Mouse (Mus musculus) thymus, postnatal 10 days (tissue): ENCODE measurements around the gene Clk3.
A peak's percentile ranks its signal among the peaks of the same experiment; 100 is the strongest.

Source experiments
- DNase-seq, 2 experiments: peaks; one replicate each; pipeline ENCODE4 v3.0.0; 2021; ENCODE audit warnings: low spot score in 2 of 2

Gene Clk3

GRCm38 (mm10) chr9:57770214-57770613, 4.6 kb upstream of the Clk3 start:
- no peak for DNase-seq

DNA sequence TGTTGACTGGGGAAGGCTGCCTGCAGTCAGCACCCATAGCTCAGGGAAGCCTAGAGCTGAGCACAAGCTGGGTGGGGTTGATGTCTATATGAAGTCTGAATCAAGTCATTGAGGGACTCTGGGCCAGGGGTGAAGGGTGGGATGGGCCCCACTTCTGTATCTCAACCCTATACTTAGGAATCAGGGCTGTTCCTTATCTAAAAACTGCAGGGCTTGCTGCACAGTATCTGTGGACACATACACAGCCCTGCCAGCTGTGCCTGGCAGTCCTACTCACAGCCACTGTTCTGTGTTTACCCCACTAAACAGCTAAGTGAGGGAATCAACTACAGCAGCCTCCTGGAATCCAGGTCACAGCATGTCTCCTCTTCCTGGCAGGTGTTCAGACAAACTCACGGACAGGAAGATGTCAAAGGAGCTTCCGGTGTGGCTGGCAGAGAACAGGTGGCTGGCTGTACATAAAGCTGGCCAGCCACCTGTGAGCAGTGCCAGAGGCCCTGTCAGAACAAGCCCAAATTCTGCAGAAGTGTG, 3.9 kb upstream of the Clk3 start:
- DNase-seq = peak; percentile 78 to 85

- no peak for DNase-seq
Observed at GRCm38 (mm10) chr9:57767231-57767630, 1.6 kb upstream of the Clk3 start.

DNA sequence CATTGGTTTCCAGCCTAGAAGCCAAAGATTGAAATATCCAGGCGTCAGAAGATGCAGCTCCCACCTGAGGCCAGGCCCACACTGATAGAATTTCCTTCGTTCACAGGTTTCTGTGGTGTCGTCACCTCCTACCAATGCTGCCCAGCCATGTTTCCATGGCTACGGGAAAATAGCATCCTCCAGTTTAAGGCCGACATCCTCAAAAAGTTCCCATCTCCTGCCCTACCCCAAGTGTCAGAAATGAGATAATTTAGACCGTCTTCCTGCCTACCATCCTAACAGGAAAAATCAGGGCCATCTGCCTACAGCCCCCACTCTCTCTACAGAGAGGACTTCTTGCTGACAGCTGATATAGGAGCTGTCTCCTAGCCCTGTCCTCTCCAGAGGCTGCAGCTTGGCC, 771 bp upstream of the Clk3 start:
- no peak for DNase-seq

- peak; percentile 92 to 95 for DNase-seq
Observed at GRCm38 (mm10) chr9:57764974-57765363, 691 bp downstream of the Clk3 start.

DNA sequence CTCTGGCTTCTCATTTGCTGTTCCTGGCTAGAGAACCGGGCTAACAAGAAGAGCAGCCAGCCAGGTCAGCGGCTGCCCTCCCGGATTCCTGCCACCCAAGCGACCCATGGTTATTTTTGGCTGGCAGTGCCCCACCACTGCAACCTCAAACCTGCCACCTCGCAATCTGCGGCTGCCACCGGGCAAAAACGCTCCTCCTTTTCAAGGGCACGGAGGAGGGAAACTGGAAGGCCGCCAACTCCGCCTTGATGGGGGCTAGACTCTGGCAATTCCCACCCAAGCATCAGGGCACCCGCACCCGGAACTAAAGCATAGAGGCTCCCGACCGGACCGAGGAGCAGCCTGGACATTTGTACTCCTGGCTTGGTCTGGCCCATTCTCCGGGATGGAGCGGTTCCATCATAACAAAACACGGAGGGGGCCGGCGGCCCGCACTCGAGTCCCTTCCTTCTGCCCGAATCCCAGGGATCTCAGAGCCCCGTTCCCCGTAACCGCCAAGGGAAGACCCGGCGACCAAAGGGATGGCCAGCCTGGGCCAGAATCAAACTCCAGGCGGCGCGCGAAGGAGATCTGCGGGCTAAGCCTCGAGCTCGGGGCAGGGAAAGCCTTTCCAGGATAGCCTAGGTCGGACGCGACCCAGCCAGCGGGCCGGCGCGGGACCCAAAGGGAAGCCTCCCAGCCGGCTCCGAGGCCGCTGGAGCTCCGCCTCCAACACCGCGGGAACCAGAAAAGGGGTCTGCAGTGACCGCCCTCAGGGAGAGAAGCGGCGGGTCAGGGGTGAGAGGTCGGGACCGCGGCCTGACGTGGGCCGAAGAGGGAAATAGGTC, 1.3 kb downstream of the Clk3 start:
- DNase-seq = peak; percentile 57 to 62

GRCm38 (mm10) chr9:57762563-57762991, 3.1 kb downstream of the Clk3 start:
- peak in 1 of 2 experiments; percentile 48 for DNase-seq

- peak; percentile 65 to 68 for DNase-seq
Observed at GRCm38 (mm10) chr9:57761563-57762551, 3.8 kb downstream of the Clk3 start.

GRCm38 (mm10) chr9:57760416-57761146, 5.1 kb downstream of the Clk3 start:
- no peak for DNase-seq

DNA sequence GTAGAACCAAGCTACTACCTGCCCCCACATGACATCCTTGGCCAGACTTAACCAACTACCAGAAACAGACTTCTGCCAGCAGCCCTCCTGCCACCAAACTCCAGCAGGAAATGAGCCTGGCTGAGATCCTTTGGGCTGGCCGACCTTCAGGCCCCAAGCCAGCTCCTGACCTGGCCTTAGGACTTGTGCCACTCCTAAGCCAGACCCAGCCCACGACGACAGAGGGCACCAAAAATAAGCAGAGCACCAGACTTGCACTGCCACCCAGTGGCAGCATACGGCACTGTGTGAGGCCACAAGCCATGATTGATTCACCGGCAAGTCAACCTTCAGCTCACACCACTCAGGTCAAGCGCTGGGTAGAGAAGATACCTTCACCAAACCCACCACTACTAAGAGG, 6.4 kb downstream of the Clk3 start:
- peak in 1 of 2 experiments; percentile 67 for DNase-seq

DNA sequence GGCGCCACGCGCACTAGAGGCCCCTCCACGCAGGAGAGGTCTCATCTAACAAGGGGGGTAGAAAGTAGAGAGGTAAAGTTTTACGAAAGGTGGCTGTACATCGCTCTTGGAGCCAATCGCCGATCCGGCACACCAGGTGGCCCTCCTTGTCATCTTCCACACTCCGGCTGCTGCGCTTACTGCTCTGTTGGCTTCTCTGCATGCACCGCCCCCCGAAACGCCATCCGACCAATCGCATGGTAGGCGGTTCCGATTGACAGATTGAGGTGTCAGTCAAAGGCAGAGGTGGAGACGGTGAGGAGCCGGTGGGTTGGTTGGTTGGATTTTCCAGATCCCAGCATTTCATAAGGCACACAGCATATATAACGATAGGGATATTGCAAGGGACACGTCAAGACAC, 7.1 kb downstream of the Clk3 start:
- no peak for DNase-seq

GRCm38 (mm10) chr9:57757578-57757977, 8.1 kb downstream of the Clk3 start:
- no peak for DNase-seq

DNA sequence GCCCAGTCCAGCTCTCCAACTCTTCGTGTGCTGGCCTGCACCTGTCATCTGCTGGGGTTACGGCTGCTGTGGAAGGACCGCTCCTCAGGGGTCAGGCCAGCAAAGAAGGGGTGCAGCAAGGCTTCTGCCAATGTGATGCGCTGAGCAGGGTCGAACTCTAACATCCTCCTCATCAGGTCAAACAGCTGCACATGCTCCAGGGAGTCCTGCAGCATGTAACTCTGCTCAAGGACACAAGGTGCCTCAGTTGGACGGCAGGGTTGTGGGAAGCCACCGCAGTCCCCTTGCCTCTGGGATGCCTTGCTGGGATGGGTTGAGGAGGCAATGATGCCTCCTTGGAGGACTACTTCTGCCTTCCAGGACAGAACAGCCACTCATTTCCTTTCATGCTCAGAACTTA, 14.8 kb downstream of the Clk3 start:
- DNase-seq = no peak

DNA sequence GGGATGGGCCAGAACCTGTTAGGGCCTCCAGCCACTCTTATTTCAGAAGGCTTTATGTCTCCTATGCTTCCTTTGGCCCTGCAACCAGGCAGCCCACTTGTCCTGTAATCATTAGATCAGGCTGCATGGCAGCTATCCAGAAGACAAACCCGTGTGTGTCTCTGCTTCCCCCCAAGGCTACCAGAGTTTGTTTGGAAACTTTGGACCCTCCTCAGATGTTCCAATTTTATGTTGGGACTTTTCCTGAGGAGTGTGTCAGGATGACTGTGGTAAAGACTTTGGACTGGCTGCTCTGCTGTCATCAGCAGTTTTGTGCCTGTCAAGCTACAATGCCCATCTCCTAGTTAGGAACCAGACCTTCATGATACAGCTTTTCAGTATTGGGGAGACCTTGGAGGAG, 16.8 kb downstream of the Clk3 start:
- no peak for DNase-seq

GRCm38 (mm10) chr9:57748137-57748536, 17.5 kb downstream of the Clk3 start:
- DNase-seq = no peak

GRCm38 (mm10) chr9:57747067-57747466, 18.6 kb downstream of the Clk3 start:
- DNase-seq = no peak

- DNase-seq = peak in 1 of 2 experiments; percentile 40
Observed at GRCm38 (mm10) chr9:57744462-57745091, 21.1 kb downstream of the Clk3 start.

DNA sequence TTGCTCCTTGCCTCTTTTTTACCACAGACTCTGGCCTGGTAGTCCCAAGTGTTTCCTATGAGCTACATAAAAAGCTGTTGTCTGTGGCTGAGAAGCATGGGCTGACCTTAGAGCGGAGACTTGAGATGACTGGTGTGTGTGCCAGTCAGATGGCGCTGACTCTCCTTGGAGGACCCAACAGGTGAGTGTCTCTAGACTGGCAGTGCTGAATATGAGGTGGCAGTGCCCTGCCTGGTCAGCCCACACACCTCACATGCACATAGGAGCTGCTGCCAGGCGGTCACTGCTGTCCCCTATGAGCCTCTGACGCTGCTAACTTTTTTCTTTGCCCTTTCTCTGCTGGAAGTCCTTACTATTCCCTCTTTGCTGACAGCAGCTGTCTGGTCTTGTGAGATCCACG, 25.8 kb downstream of the Clk3 start:
- no peak for DNase-seq

DNA sequence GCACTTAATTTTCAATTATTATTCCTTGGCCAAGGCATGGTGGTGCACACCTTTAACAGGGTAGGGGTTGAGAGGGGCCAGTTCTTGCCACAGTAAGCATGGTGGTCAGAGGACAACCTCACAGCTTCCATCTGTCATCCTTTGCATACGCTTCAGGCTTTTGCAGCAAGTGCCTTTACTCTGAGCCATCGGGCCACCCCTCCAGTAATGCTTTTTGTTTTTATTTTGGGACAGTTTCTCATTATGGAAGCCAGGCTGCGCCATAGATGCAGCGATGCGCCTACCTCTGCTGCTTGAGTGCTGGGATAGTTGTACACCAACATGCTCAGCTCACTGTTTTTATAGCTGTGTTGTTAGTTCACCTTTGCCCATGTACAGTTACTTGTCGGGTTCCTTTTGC, 32.1 kb downstream of the Clk3 start:
- no peak for DNase-seq

GRCm38 (mm10) chr9:57728312-57728711, 37.3 kb downstream of the Clk3 start:
- no peak for DNase-seq

DNA sequence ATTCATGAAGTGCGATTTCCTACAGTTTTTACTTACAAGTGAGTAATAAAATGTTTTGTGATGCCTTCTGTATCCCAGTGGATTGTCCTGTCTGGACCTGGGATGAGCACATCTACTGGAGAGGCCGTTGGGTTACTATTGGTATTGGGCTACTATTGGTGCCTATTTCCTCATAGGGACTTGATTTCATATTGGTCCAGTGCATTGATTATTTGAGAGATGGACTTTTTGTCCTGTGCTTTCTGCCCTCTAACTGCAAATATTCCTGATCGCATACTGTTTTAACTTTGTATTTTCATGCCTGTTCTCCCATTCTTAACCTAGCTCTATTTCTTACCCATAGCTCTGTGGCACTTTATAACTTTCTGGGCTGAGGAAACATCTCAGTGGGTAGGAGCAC, 41.0 kb downstream of the Clk3 start:
- no peak for DNase-seq
